Mouse (Mus musculus) right cerebral cortex, postnatal 14 days (tissue): ENCODE data around the gene Olfr498.

Experiments
- DNase-seq: peaks from one replicate; pipeline ENCODE4 v3.0.0; 2022

Olfr498 gene

GRCm38 (mm10) chr7:108465026-108465425 is at the start of gene Olfr498:
Gene Olfr498 (plus strand): TSS chr7:108465326.
- no peak for DNase-seq

GRCm38 (mm10) chr7:108420121-108420520 is 45.0 kb upstream of the Olfr498 start, which contains the start of gene Olfr497:
Gene Olfr497 (plus strand): TSS chr7:108420421.
- no peak for DNase-seq
